Mouse (Mus musculus) kidney, adult 2 months (tissue): ENCODE measurements around the gene Fth1. TPM values are rescaled to one million over a fixed set of nuclear protein-coding genes. Genes with fewer than 3 reads are reported as not detected.
A peak's percentile ranks its signal among the peaks of the same experiment; 100 is the strongest.

Experiments used
- DNase-seq: peaks from one replicate; pipeline ENCODE4 v3.0.0; 2021
- H3K27ac ChIP-seq: fragments of 200-500 bp; 2 replicates; pipeline ENCODE4 v1.5.1; 2012; ENCODE audit warnings: low read depth, low read length, control low read depth, inconsistent platforms; ENCODE audit not compliant: insufficient read depth
- H3K27me3 ChIP-seq: fragments of 200-500 bp; replicated peaks from 2 replicates; pipeline ENCODE4 v1.6.1; 2012; ENCODE audit warnings: mild to moderate bottlenecking, moderate library complexity, low read length, inconsistent platforms; ENCODE audit not compliant: control insufficient read depth, insufficient read depth
- H3K36me3 ChIP-seq: fragments of 200-500 bp; 2 replicates; pipeline ENCODE4 v1.6.1; 2012; ENCODE audit warnings: mild to moderate bottlenecking, moderate library complexity, low read length, inconsistent platforms; ENCODE audit not compliant: control insufficient read depth, insufficient read depth
- H3K4me1 ChIP-seq: fragments of 200-500 bp; 2 replicates; pipeline ENCODE4 v1.6.1; 2011; ENCODE audit warnings: low read length; ENCODE audit not compliant: control insufficient read depth, insufficient read depth
- H3K4me3 ChIP-seq: fragments of 200-500 bp; 2 replicates; pipeline ENCODE4 v1.5.1; 2011; ENCODE audit warnings: mild to moderate bottlenecking, low read depth, low read length, control low read depth; ENCODE audit not compliant: insufficient read depth
- CTCF ChIP-seq: fragments of 200-500 bp; conservative IDR thresholded peaks from 2 replicates; pipeline ENCODE4 v1.5.1; 2011; ENCODE audit warnings: low read depth, mild to moderate bottlenecking, control low read depth, low read length, moderate library complexity, mixed read lengths; ENCODE audit not compliant: insufficient read depth, insufficient read length
- POLR2A ChIP-seq: fragments of 200-500 bp; IDR thresholded peaks from one replicate; pipeline ENCODE4 v1.6.1; 2011; ENCODE audit warnings: low read depth, low read length, control low read depth
- WGBS: fragments of 180-500 bp; shearing (Covaris S2); methylation state at CpG from one replicate; pipeline ENCODE4 v1.1.7; 2018; 5-methylcytosine and 5-hydroxymethylcytosine counted together
- polyA plus RNA-seq: library from polyadenylated mRNA; depleted of rRNA; stranded (reverse); fragments of >200 nt; gene quantifications from 2 replicates; pipeline ENCODE4 v1.2.3, GENCODE M21; 2012

Gene Fth1
- polyA plus RNA-seq, 1 experiment: 8,110 TPM

DNA sequence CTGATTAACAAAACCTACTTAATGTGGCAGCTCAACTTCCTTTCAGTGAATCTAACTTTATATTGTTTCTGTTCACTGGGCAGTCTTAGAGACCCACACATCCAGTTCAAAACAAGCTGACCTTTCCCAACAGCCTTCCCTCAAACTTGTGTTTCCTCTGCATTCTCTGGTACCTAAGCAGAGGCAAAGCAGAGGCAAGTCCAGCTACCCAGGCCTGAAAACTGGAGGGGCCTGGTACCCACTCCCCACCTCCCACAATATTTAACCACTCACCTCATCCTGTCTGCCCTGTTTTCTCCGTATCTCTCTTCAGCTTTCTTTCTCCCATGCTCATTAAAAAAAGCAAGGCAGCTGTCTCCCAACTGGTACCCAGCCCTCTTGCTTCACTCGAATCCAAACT, 1.2 kb upstream of the Fth1 start:
- Histone ChIP-seq H3K4me1 (peaks cover 26% of the 10 kb centered on the region), H3K27me3 (no peaks in the 10 kb centered on the region), H3K36me3 (peaks cover 1% of the 10 kb centered on the region; the same call in 1 of the 2 replicates), H3K27ac (peak overlapping the region; percentile 96), H3K4me3 (no peak overlapping the region)
- DNase-seq: no peak
- WGBS: 63% methylated on average over 2 of the region's 2 CpGs
- TF ChIP-seq CTCF (no peak), POLR2A (no peak)

- DNase-seq: peak; percentile 31
- 77% methylated on average over 4 of the region's 4 CpGs for WGBS
Observed at GRCm38 (mm10) chr19:9981621-9982020, 1.2 kb downstream of the Fth1 start.

DNA sequence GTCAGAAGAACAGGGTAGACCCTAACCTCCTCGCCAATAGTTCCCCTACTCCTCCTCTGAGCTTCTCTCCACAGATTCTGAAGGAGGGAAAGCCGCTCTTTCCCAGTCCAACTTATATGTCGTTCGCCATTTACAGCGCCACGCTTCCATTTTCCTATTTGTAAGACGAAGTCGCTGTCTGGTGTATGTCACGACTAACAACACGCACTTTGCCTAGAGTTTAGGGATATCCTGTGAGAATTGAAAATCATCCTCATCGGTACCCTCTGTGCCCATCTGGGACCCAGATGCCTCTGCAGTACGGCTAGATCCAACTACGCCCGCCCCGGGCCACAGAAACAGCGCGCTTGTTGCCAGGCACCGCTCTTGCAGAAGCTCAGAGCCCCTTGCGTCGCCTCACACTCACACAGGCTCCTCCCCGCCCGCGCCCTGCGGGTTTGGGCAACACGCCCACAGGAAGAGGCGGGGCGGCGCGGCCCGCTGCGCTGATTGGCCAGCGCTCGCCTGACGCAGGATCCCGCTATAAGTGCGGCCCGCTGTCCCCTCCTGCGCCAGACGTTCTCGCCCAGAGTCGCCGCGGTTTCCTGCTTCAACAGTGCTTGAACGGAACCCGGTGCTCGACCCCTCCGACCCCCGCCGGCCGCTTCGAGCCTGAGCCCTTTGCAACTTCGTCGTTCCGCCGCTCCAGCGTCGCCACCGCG, 1.9 kb downstream of the Fth1 start:
- peak; percentile 98 for DNase-seq
- Histone ChIP-seq H3K27ac (peak overlapping the region; percentile 96), H3K4me3 (peak overlapping the region; percentile 93), H3K4me1 (peaks cover 23% of the 10 kb centered on the region), H3K36me3 (peaks cover 13% of the 10 kb centered on the region), H3K27me3 (no peaks in the 10 kb centered on the region)
- under 1% methylated on average over 59 of the region's 59 CpGs for WGBS
- TF ChIP-seq POLR2A (peak; percentile 97), CTCF (no peak)

More at GRCm38 (mm10) chr19:9981621-9982020, 1.2 kb downstream of the Fth1 start:
- Histone ChIP-seq H3K36me3 (peaks cover 13% of the 10 kb centered on the region), H3K27me3 (no peaks in the 10 kb centered on the region), H3K27ac (peak overlapping the region; percentile 92), H3K4me1 (peaks cover 23% of the 10 kb centered on the region), H3K4me3 (peak overlapping the region; percentile 61; the same call in 1 of the 2 replicates)
- TF ChIP-seq CTCF: no peak
- TF ChIP-seq POLR2A: no peak

- Histone ChIP-seq H3K27ac (peak overlapping the region; percentile 96), H3K4me3 (peak overlapping the region; percentile 93), H3K27me3 (no peaks in the 10 kb centered on the region), H3K36me3 (peaks cover 13% of the 10 kb centered on the region), H3K4me1 (peaks cover 20% of the 10 kb centered on the region)
- under 1% methylated on average over 31 of the region's 31 CpGs for WGBS
- DNase-seq: peak; percentile 78
- TF ChIP-seq POLR2A: peak; percentile 33
- no peak for TF ChIP-seq CTCF
Observed at GRCm38 (mm10) chr19:9982852-9983542, 2.6 kb downstream of the Fth1 start.

- peak overlapping the region; percentile 50 for H3K4me3 ChIP-seq
- H3K4me1 ChIP-seq: peaks cover 8% of the 10 kb centered on the region; the same call in 1 of the 2 replicates
- TF ChIP-seq POLR2A (no peak), CTCF (no peak)
- DNase-seq: no peak
- H3K27me3 ChIP-seq: no peaks in the 10 kb centered on the region
- H3K27ac ChIP-seq: no peak overlapping the region
- WGBS: 62% methylated on average over 20 of the region's 20 CpGs
- H3K36me3 ChIP-seq: peaks cover 13% of the 10 kb centered on the region
Observed at GRCm38 (mm10) chr19:9984111-9985055, 4.0 kb downstream of the Fth1 start.

- no peak overlapping the region for H3K4me3 ChIP-seq
- DNase-seq: no peak
- WGBS: 75% methylated on average over 6 of the region's 6 CpGs
Observed at GRCm38 (mm10) chr19:9985190-9985899, 4.9 kb downstream of the Fth1 start.

More at GRCm38 (mm10) chr19:9985190-9985899, 4.9 kb downstream of the Fth1 start:
- no peak overlapping the region for H3K27ac ChIP-seq
- peaks cover 13% of the 10 kb centered on the region for H3K36me3 ChIP-seq
- H3K4me1 ChIP-seq: peaks cover 7% of the 10 kb centered on the region; the same call in 1 of the 2 replicates
- no peaks in the 10 kb centered on the region for H3K27me3 ChIP-seq
- TF ChIP-seq POLR2A (peak; percentile 25), CTCF (no peak)
